Mouse (Mus musculus) heart, embryonic 13.5 days (tissue): ENCODE data around the gene Prrt4. TPM values are rescaled to one million over a fixed set of nuclear protein-coding genes. Genes with fewer than 3 reads are reported as not detected.
A peak's percentile ranks its signal among the peaks of the same experiment; 100 is the strongest.

Experiments used
- ATAC-seq: fragments of 200-750 bp; cut with Nextera tagmentation; 2 replicates; pipeline ENCODE4 v1.8.0; 2017; ENCODE audit warnings: moderate TSS enrichment; ENCODE audit not compliant: insufficient number of reproducible peaks, low FRiP score, low TSS enrichment; ENCODE audit errors: extremely low read depth
- H3K27ac ChIP-seq: fragments of 300-500 bp; sonication (generic); replicated peaks from 2 replicates; pipeline ENCODE4 v1.5.1; 2015; ENCODE audit warnings: moderate library complexity, mild to moderate bottlenecking, inconsistent platforms
- H3K27me3 ChIP-seq: fragments of 300-500 bp; sonication (generic); replicated peaks from 2 replicates; pipeline ENCODE4 v1.6.1; 2015; ENCODE audit warnings: mild to moderate bottlenecking, inconsistent platforms
- H3K36me3 ChIP-seq: fragments of 300-500 bp; sonication (generic); 2 replicates; pipeline ENCODE4 v1.6.1; 2015; ENCODE audit warnings: mild to moderate bottlenecking, inconsistent platforms
- H3K4me1 ChIP-seq: fragments of 300-500 bp; sonication (generic); 2 replicates; pipeline ENCODE4 v1.6.1; 2015; ENCODE audit warnings: inconsistent platforms
- H3K4me2 ChIP-seq: fragments of 300-500 bp; sonication (generic); 2 replicates; pipeline ENCODE4 v1.6.1; 2015; ENCODE audit warnings: inconsistent platforms, mild to moderate bottlenecking, moderate library complexity
- H3K4me3 ChIP-seq: fragments of 300-500 bp; sonication (generic); 2 replicates; pipeline ENCODE4 v1.5.1; 2015; ENCODE audit warnings: moderate library complexity, mild to moderate bottlenecking, inconsistent platforms
- H3K9ac ChIP-seq: fragments of 300-500 bp; sonication (generic); 2 replicates; pipeline ENCODE4 v1.6.1; 2015; ENCODE audit warnings: inconsistent platforms, mild to moderate bottlenecking, moderate library complexity
- H3K9me3 ChIP-seq: fragments of 300-500 bp; sonication (generic); 2 replicates; pipeline ENCODE4 v1.6.1; 2016; ENCODE audit warnings: inconsistent platforms
- WGBS: fragments of 180-500 bp; shearing (Covaris S2); methylation state at CpG from one replicate; pipeline ENCODE4 v1.1.7; 2015; ENCODE audit warnings: mixed read lengths; 5-methylcytosine and 5-hydroxymethylcytosine counted together
- polyA plus RNA-seq: library from polyadenylated mRNA; unstranded; fragments of >200 nt; fragmentation: Nextera tagmentation; extraction: Ambion mirVana; gene quantifications from 2 replicates; pipeline ENCODE4 v1.2.1, GENCODE M21; 2015

Prrt4 gene
- polyA plus RNA-seq, 1 experiment from 2014 or later, result 2.4 TPM

DNA sequence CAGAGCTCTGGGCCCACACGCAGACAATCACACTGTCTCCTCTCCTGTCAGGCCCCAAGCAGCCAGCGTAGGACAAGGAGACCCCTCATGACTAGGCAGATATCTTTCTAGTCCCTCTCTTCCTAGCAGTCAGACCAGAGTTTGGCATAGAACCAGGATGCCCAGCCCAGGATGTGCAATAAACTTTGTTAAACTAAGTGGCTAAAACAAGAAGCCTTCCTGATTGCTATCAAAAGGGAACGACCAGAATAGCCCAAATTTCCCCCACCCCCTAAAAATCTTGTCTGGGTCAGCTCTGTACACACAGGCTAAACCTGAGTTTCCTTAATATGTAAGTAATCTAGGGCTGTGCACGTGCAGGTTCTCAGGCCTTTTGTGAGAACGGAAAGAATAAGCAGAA, 28.8 kb upstream of the Prrt4 start:
- H3K9me3 ChIP-seq, result no peaks in the 10 kb centered on the region
- H3K27me3 ChIP-seq, result peaks cover under 1% of the 10 kb centered on the region
- peaks cover 16% of the 10 kb centered on the region for H3K4me1 ChIP-seq
- WGBS, result 71% methylated on average over 5 of the region's 5 CpGs
- no peak overlapping the region for H3K27ac ChIP-seq
- peak overlapping the region; percentile 28; the same call in 1 of the 2 replicates for H3K9ac ChIP-seq
- H3K36me3 ChIP-seq, result peaks cover 29% of the 10 kb centered on the region
- H3K4me3 ChIP-seq, result no peak overlapping the region
- no peak for ATAC-seq
- H3K4me2 ChIP-seq, result no peak overlapping the region

DNA sequence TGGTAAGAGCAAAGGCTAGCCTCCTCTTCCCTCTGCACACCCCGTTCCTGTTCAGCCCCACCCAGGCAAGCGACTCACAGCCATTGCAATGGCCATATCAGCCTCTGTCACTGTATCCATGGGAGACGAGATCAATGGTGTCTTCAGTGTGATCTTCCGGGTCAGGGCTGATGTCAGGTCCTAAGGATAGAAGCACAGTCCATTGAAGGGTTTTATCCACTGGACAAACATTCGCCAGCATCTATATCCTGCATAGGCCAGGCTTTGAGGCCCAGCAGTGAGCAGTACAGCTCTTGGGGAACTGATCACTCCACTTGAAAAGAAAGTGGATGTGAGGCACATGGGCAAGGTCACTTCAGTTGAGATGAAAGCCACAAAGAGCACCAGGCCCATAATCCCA, 27.6 kb upstream of the Prrt4 start:
- no peak overlapping the region for H3K27ac ChIP-seq
- no peaks in the 10 kb centered on the region for H3K9me3 ChIP-seq
- H3K9ac ChIP-seq, result no peak overlapping the region
- peaks cover 41% of the 10 kb centered on the region for H3K36me3 ChIP-seq
- no peak for ATAC-seq
- H3K4me1 ChIP-seq, result peaks cover 11% of the 10 kb centered on the region
- WGBS, result 74% methylated on average over 5 of the region's 5 CpGs
- H3K27me3 ChIP-seq, result no peaks in the 10 kb centered on the region
- no peak overlapping the region for H3K4me2 ChIP-seq
- H3K4me3 ChIP-seq, result no peak overlapping the region

DNA sequence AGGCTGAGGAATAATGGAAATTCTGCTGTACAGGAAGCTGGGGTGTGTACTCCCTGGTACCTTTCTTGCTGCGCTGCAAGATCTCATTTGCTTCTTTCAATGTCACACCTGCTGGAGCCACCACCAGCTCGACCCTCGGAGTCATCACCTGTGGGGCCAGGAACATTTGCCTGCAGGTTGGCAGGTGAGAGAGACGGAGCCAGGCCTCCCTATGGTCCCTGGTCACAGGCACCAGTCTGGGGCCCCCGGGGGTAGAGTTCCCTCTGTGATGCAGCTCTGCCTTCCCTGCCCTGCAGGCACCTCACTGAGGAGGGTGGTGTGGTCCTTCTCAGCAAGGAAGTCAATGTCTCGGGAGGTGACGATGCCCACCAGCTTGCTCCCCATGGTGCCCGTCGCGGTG, 26.6 kb upstream of the Prrt4 start:
- H3K27me3 ChIP-seq, result no peaks in the 10 kb centered on the region
- ATAC-seq, result no peak
- H3K9ac ChIP-seq, result no peak overlapping the region
- no peak overlapping the region for H3K27ac ChIP-seq
- H3K4me3 ChIP-seq, result no peak overlapping the region
- H3K9me3 ChIP-seq, result no peaks in the 10 kb centered on the region
- 85% methylated on average over 10 of the region's 10 CpGs for WGBS
- H3K4me1 ChIP-seq, result peaks cover 5% of the 10 kb centered on the region
- H3K4me2 ChIP-seq, result no peak overlapping the region
- H3K36me3 ChIP-seq, result peaks cover 46% of the 10 kb centered on the region

DNA sequence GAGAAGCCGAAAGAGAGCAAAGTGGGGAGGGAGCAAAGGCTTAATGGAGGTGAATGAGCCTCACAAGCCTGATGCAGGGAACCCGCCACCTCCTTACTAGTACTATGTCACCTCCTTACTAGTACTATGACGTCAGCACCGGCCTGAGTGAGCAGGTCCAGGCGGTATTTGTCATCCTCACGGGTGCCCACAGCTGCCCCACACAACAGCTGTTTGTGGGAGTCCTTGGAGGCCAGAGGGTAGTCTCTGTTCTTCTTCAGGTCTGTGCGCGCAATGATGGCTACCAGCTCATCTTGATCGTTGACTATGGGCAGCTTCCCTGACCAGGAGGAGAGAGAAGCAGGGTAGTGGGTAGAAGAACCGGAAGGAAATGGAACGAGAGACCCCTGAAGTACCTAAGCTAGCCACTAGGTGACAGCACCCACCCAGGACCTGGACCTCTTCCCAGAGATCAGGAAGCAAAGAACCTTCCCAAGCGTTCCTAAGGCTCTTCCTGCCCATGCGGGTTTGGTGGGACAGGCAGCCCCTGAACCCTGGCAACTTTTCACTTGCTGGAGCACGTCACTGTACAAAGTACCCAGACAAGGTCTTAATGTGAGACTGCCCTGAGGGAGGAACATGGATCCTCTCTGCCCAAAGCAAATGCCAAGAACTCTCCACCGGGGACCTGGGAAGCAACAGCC, 25.7 kb upstream of the Prrt4 start:
- H3K4me1 ChIP-seq, result peaks cover 3% of the 10 kb centered on the region; the same call in 1 of the 2 replicates
- no peak overlapping the region for H3K4me2 ChIP-seq
- H3K4me3 ChIP-seq, result no peak overlapping the region
- peaks cover 51% of the 10 kb centered on the region for H3K36me3 ChIP-seq
- no peak overlapping the region for H3K9ac ChIP-seq
- H3K9me3 ChIP-seq, result no peaks in the 10 kb centered on the region
- no peak overlapping the region for H3K27ac ChIP-seq
- WGBS, result 49% methylated on average over 15 of the region's 15 CpGs
- no peak for ATAC-seq
- H3K27me3 ChIP-seq, result peaks cover 5% of the 10 kb centered on the region; the same call in 1 of the 2 replicates

DNA sequence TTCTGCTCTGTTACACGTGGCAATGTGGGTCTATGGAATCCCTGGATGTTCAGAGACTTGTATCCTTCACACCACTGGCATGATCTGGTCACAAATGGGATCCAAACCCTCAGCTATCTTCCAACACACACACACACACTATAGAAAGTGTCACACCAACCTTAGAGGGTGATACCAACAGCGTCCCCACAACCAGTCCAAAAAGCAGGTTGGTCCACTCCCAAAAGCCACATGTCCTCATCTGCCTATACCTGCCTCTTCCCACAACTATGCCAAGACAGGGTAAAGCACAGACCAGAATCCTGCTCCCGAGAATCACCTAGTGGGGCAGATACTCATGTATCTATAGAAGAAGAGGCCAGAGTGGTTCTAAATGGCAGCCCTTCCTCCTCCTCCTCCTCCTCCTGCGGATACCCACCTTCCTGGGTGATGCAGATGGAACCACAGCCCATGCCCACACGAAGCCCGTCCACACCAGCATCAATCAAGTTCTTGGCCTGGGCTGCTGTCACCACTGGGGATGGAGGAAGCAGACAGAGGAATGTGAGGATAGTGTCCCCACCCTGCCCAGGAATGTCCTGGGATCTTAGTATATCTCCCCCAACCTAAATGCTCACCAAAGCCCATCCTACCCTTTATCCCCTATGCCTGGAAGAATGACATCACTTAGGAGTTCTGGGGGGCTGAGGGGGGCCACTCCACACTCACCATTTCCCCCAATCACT, 24.6 kb upstream of the Prrt4 start:
- H3K4me2 ChIP-seq, result no peak overlapping the region
- H3K9me3 ChIP-seq, result no peaks in the 10 kb centered on the region
- H3K4me3 ChIP-seq, result no peak overlapping the region
- peaks cover 5% of the 10 kb centered on the region; the same call in 1 of the 2 replicates for H3K27me3 ChIP-seq
- no peak for ATAC-seq
- peaks cover 51% of the 10 kb centered on the region for H3K36me3 ChIP-seq
- H3K27ac ChIP-seq, result no peak overlapping the region
- H3K4me1 ChIP-seq, result peaks cover 6% of the 10 kb centered on the region
- no peak overlapping the region for H3K9ac ChIP-seq
- WGBS, result 68% methylated on average over 6 of the region's 6 CpGs

DNA sequence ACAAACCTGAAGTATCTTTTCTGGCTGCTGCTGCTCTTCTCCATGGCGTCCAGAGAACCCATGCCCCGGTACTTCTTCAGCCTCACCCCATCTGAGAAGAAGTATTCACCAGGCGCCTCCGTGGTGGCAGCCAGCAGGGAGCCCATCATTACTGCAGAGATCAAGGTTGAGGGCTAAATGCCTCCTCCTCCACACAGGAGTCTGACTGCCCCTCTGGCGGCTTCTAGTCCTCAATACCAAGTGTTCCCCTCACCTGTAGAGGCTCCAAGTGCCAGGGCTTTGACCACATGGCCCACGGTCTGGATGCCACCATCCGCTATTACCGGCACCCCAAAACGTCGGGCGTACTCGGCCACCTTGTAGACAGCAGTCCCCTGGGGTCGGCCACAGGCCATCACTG, 23.7 kb upstream of the Prrt4 start:
- no peak overlapping the region for H3K4me2 ChIP-seq
- H3K9ac ChIP-seq, result no peak overlapping the region
- H3K4me1 ChIP-seq, result peaks cover 13% of the 10 kb centered on the region
- H3K4me3 ChIP-seq, result no peak overlapping the region
- H3K27ac ChIP-seq, result no peak overlapping the region
- no peaks in the 10 kb centered on the region for H3K9me3 ChIP-seq
- no peak for ATAC-seq
- H3K27me3 ChIP-seq, result peaks cover 8% of the 10 kb centered on the region
- 88% methylated on average over 13 of the region's 13 CpGs for WGBS
- H3K36me3 ChIP-seq, result peaks cover 51% of the 10 kb centered on the region

DNA sequence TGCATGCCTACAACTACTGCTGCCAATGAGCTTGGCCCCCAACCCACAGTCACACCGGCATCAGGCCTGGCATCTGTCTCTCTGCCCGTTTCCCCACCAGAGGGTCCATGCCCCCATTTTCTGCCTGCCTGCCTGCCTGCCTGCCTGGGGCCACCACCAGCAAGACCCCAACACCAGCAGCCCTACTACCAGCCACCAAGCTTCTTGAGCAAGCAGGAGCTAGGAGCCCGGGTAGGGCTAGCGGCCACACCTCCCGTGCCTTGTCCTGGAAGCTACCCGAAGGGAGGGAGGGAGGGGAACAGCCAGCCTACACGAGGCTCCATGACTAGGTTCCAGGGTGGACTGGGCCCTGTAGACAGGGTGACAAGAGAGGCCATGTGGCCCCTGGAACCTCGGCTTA, 22.6 kb upstream of the Prrt4 start:
- WGBS, result 88% methylated on average over 8 of the region's 8 CpGs
- Histone ChIP-seq H3K36me3 (peaks cover 50% of the 10 kb centered on the region), H3K27me3 (peaks cover 19% of the 10 kb centered on the region)

DNA sequence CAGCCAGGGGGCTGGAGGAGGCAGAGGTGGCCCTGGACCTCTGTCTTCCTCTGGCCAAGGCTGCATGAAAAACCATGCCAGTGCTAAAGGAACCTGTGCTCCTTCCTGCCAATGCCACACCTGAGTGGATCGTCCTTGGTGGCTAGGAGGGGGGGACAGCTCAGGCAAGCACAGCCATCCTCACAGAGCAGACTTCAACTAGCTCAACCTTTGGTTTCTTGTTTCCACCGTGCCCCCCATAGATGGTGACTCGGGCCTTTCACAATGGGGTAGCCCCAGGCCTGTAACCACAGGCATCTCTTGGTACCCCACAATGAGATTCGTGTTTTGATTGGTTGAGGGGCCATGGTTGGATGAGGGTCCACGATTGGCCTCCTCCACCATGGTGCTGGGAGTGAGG, 22.0 kb upstream of the Prrt4 start:
- no peak for ATAC-seq
- Histone ChIP-seq H3K27me3 (peaks cover 22% of the 10 kb centered on the region), H3K4me3 (no peak overlapping the region), H3K4me1 (peaks cover 14% of the 10 kb centered on the region), H3K4me2 (no peak overlapping the region), H3K9ac (no peak overlapping the region), H3K9me3 (no peaks in the 10 kb centered on the region), H3K36me3 (peaks cover 44% of the 10 kb centered on the region), H3K27ac (no peak overlapping the region)
- 84% methylated on average over 5 of the region's 5 CpGs for WGBS

More for the DNA sequence above, 22.6 kb upstream of the Prrt4 start:
- no peak for ATAC-seq
- H3K9me3 ChIP-seq, result no peaks in the 10 kb centered on the region
- no peak overlapping the region for H3K4me2 ChIP-seq
- peaks cover 14% of the 10 kb centered on the region for H3K4me1 ChIP-seq
- no peak overlapping the region for H3K27ac ChIP-seq
- no peak overlapping the region for H3K4me3 ChIP-seq
- H3K9ac ChIP-seq, result no peak overlapping the region

DNA sequence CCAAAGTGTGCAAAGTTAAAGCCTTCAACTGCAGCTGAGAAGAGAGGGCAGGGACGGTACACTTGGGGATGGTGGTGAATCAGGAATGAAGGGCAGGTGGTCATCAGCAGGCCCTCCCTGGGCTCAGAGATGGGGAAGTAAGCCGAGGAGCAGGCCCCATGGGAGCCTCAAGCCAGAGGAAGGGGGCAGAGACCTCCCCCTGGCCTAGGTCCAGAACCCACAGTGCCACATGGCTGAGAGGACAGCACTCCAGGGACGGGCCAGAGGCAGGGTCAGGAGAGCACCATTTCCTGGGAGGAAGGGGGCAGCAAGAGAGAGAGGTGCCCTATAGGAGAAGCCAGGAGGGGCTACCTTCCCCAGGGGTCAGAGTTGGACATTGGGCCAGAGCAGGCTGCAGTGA, 21.1 kb upstream of the Prrt4 start:
- Histone ChIP-seq H3K9ac (no peak overlapping the region), H3K4me2 (no peak overlapping the region), H3K36me3 (peaks cover 38% of the 10 kb centered on the region), H3K9me3 (no peaks in the 10 kb centered on the region), H3K4me1 (peaks cover 14% of the 10 kb centered on the region), H3K4me3 (no peak overlapping the region), H3K27me3 (peaks cover 25% of the 10 kb centered on the region), H3K27ac (no peak overlapping the region)
- 46% methylated on average over 3 of the region's 3 CpGs for WGBS
- ATAC-seq, result no peak

DNA sequence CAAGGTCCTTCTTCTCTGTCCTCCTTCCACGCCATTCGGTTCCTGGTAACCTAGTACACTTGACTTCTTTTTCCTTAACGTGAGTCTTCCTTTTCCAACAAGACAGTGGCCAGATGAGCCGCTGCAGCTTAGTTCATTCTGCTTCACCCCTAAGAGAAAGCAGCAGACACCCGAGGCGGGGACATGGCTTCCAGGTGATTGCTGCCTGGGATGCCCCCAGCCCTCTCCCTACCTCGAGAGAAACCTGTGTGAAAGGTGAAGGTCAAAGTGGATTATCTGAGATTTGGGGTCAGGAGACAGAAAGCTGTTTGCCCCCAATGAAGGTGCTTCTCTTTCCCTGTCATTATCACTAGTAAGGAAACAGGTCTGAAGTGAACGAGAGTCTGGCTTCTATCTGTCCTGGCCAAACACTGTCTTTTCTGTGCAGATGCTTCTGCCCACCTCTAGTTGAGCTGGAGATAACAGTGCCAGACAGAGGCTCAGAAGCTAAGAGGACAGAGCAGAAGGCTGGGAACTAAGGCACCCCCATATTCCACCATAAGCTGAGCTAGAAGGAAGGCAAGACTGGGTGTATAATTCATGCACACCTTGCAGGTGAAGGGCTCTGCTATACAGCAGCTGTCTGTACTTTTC, 20.0 kb upstream of the Prrt4 start:
- peak overlapping the region; percentile 80 for H3K4me2 ChIP-seq
- H3K4me1 ChIP-seq, result peaks cover 14% of the 10 kb centered on the region
- H3K4me3 ChIP-seq, result peak overlapping the region; percentile 49
- peaks cover 25% of the 10 kb centered on the region for H3K27me3 ChIP-seq
- H3K27ac ChIP-seq, result no peak overlapping the region
- H3K36me3 ChIP-seq, result peaks cover 33% of the 10 kb centered on the region
- H3K9me3 ChIP-seq, result no peaks in the 10 kb centered on the region
- no peak for ATAC-seq
- H3K9ac ChIP-seq, result peak overlapping the region; percentile 78
- 27% methylated on average over 8 of the region's 8 CpGs for WGBS

DNA sequence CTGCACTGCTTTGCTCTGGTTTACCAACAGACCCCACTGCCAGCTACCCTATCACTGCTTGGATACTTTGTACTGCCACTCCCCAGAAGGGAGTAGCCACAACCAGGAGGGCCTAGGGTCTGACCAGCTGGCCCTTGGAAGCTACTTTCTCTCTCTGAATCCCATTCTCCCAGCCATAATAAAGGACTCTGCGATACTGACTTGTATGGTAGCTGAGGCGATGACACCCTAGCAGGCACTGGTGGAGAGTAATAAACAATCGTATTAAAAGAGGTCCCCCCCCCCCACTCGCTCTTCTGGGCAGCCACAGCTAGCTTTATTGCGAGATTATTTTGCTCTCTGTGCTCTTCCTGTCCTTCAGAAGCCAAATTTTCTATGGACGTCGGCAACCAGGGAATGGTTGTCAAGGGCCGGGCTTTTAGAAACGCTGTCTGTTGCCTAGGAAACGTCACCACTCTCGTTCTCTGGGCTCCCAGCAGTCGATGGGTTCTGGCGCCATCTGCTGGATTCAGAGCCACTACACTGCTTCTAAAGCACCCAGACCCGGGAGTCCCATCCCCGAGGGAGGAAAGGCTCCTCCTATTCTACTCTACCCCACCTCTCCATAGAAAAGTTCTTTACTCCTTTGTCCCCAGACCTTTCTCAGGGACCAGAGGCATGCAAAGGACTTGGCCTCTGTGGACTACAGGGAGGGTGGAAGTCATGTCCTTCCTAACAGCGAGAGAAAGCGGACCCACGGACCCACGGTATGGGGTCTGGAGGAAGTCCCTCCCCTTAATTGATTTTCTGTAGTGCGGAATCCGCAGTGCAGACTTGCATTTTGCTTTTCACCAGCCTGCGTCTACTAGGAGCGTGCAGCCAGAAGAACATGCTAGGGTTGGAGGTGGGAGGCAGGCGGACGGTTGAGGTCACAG, 19.2 kb upstream of the Prrt4 start:
- Histone ChIP-seq H3K4me1 (peaks cover 21% of the 10 kb centered on the region), H3K27ac (no peak overlapping the region), H3K9me3 (no peaks in the 10 kb centered on the region), H3K4me2 (peak overlapping the region; percentile 80), H3K36me3 (peaks cover 25% of the 10 kb centered on the region), H3K4me3 (peak overlapping the region; percentile 49), H3K9ac (peak overlapping the region; percentile 78), H3K27me3 (peaks cover 25% of the 10 kb centered on the region)
- ATAC-seq, result no peak
- 15% methylated on average over 25 of the region's 25 CpGs for WGBS
